Mouse (Mus musculus): ENCODE results near the gene Shb.

DNA sequence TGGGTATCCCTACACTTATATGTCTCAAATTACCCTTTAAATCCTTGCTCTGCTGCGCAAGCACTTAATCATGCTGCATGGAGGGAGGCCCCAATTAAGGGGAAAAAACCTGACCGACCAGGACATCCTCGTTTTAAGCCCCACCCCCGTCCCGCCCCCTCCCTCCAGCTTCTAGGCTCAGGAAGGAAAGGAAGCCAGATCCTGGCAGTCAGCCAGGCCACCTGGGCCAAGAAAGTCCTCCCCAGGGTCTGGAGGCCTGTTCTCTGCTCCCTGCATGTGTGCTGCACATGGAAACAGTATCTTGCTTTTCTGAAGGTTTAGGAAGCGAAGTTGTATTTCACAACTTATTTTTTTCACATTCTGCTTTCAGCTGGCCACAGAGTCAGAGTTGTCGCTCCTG lies at the start of gene Shb:
- TF ChIP-seq CTCF (IDR thresholded peaks at IDR 0.05; ENCODE audit: low read depth) (no peak), EP300 (IDR thresholded peaks at IDR 0.05; ENCODE audit: low read depth) (no peak)
